Mouse (Mus musculus): Measurements from ENCODE around the gene Pipox.

The Pipox gene

DNA sequence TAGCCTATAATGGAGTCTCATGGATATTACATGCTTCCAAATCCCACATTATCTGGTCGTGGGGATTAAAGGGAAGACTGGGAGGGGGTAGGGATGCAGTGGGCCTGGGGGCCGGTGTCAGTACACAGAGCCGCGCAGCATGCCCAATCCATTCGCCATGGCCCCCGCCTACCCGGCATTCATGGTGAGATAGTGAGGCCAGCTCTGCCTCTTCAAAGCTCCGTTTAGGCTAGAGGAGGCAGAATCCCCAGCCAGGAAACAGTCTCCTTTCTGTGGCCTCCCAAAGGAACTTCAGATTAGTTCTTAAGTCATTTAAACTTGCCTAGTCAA lies 8.7 kb downstream of the Pipox start:
- no peak for ATAC-seq (ENCODE audit: insufficient number of reproducible peaks, low FRiP score, low TSS enrichment)

DNA sequence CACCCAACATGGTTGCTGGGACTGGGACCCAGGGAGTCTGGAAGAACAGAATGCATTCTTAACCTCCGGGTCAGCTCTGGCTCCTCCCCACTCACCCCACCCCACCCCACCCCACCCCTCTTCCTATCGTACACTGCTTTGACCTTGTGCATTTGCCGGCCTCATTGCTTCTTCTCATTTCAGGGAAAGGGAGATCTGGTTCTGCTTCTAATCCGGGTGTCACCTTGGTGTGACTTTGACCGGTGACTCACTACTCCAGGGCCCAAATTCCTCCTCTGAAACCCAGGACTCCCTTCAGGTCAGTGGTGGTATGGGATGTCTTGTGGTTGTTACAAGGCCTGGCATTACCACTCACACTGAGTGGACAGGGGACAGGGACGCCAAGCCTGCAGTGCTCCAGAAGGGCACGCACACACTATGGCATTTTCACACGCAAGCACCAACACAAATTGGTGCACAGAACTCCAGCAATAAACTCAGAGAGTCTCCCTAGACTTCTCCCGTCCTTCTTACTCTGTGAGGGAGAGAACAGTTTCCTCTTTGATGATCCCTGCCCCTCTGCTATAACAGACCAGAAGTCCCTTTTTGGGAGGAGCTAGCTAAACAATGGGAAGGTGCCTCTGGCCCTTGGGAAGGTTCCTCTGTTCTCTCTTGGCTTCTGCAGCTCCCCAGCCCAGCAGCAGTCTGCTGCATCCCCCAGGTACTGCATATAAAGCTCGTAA lies 9.2 kb downstream of the Pipox start:
- ATAC-seq (ENCODE audit: insufficient number of reproducible peaks, low FRiP score, low TSS enrichment) = no peak

DNA sequence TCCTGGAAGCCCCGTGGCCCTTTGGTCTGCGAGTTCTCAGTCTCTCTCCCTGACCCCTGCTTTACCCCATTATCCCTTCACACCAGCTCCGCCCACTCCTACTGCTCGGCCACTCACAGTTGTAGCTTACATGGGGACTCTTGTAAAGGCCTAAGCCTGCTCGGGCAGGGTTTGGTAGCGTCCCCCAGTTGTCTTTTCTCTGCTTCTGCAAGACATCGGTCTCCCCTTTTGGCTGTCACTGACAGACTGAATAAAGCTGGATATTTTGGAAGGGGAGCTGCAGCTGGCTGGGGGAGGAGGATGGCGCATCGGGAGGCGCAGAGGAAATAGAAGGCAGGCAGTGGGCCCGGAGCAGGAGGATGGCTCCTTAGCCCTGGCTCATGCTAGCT lies 17.1 kb downstream of the Pipox start:
- no peak for ATAC-seq (ENCODE audit: insufficient number of reproducible peaks, low FRiP score, low TSS enrichment)

DNA sequence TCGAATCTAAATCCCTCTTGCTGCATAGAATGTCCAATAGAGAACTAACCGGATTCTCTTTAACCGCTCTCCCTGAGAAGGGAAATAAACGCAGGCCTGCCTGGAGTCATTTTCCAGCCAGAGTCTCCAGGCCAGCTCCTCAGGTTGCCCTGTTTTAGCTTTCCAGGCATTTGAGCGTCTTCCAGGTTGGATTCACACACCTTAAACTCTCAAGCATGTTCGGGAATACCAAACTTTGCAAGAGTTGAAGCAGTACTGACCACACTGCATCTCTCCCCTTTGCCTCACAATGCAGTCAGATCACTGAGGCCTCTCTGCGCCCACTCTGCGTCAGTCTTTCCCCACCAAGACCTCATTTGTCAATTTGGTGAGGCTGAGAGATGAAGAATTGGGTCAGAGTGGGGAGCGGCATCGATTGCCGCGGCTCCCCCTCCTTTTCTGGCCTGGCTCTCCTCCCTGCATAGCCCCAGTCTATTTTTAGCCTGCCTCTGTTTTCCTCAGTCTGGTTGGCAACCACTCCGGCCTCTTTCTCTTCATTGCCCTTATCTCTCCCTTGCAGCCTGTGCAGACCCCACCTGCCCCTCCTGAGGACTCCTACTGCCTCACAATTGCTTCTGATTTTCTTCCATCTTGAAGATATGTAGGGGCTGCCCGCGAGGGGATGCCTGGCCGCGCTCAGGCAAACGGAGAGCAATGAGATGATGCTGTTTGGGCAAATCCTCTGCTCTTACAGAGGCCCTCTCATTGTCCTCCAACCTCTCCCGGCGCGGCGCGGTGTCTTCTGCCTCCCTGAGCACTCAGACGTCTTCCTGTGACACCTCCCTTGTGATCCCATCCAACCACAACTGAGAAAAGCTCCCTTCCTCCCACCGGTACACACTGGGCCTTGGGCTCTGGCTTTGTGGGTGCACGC lies 17.8 kb downstream of the Pipox start:
- ATAC-seq (ENCODE audit: insufficient number of reproducible peaks, low FRiP score, low TSS enrichment) = peak; percentile 62; the same call in 1 of the 2 replicates

DNA sequence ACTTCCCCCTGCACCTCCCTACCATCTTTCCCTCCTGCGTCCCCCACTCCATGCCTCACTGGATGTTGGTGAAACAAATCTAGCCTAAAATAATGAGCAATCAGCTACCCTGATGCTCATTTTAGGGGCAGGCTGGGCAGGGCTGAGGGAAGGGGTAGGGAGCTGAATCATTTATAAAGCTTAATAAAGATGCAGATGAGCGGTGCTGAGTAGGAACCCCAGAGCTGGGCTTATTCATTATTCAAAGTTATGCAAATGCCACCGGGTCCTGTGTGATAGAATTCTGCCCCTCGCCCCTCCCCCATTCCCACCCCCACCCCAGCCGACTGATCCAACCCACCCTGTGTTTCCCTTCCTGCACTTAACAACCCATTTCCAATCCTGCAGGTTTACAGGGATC lies 18.6 kb downstream of the Pipox start:
- ATAC-seq (ENCODE audit: insufficient number of reproducible peaks, low FRiP score, low TSS enrichment) = no peak

DNA sequence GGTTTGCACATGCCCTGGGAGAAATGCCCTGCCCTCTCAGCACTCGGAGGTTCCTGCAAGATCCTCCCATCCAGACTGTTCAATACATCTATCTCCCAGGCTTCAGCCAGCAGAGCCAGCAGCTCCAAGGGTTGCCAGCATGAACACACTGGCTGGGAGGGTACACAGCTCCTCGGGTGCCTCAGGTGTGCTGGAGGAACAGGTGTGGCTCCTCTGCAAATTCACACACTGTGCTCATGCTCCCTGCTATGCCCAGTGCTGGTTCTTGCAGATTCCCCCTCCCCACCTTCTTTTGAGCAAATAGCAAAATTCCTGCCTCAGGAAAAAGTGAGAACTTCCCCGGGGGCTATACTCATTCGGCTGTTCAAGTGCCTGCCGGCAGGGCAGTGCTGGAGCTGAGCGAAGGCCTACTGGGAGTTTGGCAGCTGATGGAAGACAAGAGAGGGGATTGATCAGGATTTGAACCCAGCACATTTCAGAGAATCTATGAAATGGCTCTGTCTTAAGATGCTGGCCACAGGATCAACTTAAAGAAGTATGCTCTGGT lies 19.1 kb downstream of the Pipox start:
- ATAC-seq (ENCODE audit: insufficient number of reproducible peaks, low FRiP score, low TSS enrichment) = no peak

DNA sequence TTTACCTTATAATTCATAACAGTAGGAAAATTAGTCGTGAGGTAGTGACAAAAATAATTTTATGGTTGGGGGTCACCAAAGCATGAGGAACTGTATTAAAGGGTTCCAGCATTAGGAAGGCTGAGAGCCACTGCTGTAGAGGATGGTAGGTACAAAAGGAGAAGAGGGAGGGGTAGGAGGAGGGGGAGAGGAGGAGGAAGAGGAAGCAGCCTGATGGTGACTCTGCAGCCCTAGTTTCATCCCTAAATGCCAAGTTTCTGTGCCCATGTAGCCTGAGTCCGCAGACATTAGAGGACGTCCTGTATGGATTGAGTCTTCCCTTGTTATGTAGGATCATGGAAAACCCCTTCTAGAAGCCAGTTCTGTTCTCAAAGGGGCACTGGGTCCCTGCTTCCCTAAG lies 20.8 kb downstream of the Pipox start:
- ATAC-seq (ENCODE audit: insufficient number of reproducible peaks, low FRiP score, low TSS enrichment) = no peak

DNA sequence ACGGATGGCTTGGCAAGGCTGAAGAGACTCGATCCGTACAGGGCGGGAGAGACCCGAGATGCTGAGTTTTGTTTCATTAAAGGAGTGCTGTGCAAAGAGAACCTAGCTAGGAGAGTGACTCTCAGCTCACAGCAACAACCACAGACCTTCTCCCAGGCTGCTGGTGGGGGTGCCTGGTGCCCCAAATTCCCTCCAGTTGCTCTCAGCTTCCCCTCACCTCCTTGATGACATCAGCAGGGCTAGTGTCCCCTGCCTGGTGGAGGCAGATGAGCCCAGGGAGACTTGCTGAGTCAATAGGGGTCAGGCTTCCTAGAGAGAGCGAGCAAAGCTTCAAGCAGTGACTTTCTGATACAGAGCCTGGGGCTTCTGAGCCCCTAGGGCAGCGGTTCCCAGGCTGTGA lies 21.2 kb downstream of the Pipox start:
- no peak for ATAC-seq (ENCODE audit: insufficient number of reproducible peaks, low FRiP score, low TSS enrichment)

DNA sequence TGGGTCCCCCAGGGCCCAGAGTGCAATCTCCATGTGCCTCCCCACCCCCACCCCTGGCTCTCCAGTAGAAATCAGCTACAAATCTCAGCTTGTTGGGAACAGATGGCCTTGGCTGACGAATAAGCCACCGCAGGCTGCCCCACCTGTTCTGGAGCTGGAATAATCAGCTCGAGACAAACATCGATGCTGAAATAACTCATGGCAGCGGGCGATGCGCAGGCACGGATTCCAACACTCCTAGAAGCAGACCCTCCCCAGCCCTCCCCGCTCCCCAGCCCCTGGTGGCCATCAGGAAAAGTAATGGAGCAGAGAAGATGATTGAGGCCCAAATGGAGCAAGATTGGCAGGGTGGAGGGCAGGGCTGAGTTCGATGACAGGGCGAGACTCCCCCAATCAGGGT lies 21.7 kb downstream of the Pipox start:
- no peak for ATAC-seq (ENCODE audit: insufficient number of reproducible peaks, low FRiP score, low TSS enrichment)

DNA sequence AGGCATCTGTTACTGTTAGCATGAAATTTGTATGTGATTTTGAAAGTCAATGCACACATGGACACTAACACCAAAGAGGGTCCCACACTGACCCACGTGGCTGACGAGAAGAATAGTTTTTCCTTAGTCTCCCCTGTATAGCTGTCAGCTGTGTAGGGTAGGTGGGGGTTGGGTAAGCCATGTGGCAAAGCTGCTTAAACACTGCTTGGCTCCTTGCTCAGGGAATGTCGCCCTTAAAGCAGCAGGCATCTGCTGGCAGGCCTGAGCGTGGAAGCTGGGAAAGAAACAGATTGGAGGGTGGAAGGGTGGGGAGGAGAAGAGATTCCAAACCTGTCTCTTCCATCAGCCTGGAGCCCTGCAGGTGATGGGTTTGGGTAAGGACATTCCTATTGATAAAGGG lies 22.5 kb downstream of the Pipox start:
- ATAC-seq (ENCODE audit: insufficient number of reproducible peaks, low FRiP score, low TSS enrichment) = peak; percentile 41; the same call in 1 of the 2 replicates

DNA sequence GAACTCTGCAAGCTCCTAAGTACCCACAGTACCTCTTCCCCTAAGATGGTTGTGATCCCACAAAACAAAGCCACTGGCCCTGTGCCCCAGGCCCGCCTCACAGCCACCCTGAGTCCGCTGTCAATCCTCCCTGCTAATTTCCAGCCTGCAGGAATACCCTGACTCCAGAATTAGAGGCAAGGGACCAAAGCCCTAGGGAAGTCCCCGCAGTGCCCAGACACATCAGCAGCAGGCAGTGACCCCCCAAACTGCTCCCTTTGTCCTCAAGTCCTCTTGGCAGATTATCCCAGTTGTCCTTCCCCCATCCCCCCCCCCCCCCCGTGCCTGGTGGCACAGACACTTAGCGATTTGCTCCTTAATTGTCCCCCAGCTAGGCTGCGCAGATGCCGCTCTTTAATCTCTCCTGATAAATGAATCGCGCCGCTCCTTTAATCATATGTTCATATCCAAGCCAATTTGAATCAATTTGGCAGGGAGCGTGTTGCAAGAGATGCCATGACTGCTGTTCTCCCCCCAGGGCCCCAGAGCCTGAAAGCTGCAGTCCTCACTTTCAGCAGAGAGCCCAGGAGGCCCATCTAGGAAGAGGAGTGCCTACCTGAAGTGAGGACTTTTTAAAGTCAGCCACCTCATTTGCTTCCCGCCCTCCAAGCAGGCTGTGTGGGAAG lies 26.3 kb downstream of the Pipox start:
- ATAC-seq (ENCODE audit: insufficient number of reproducible peaks, low FRiP score, low TSS enrichment) = no peak

DNA sequence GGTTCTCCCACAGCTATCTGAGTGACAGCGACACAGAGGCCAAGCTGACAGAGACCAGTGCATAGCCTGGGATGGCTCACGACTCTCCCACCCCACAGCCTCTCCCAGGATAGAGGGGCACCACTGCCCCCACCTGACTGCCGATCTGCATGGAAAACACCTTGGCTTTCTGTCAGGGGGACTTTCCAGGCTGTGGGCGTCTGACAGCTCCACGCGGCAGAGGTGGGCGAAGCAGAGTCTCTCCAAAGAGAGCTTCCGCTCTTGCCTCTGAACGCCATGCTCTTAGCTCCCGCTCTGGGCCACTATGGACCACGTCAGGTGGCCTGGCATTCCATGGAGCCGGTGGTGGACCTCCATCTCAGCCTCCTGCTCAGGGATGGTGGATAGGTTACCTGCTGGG lies 29.1 kb downstream of the Pipox start:
- no peak for ATAC-seq (ENCODE audit: insufficient number of reproducible peaks, low FRiP score, low TSS enrichment)

DNA sequence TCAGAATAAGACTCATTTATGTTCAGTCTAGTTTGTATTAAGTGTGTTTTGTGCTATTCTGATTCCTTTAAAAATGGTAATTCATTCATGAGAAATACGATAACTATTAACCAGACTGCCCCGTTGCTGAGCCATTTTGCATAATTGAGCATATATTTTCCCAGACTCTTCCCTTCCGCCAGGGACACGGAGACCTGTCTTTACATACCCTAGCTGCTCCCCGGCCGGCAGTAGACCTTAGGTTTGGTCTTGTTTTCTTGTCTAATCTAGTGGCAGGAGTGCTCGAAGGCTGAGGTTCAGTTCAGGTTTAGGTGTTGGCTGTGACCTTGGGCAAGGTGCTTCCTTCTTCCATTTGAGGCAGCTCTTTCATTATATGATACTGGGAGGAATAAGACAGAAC lies 31.0 kb downstream of the Pipox start:
- ATAC-seq (ENCODE audit: insufficient number of reproducible peaks, low FRiP score, low TSS enrichment) = no peak

DNA sequence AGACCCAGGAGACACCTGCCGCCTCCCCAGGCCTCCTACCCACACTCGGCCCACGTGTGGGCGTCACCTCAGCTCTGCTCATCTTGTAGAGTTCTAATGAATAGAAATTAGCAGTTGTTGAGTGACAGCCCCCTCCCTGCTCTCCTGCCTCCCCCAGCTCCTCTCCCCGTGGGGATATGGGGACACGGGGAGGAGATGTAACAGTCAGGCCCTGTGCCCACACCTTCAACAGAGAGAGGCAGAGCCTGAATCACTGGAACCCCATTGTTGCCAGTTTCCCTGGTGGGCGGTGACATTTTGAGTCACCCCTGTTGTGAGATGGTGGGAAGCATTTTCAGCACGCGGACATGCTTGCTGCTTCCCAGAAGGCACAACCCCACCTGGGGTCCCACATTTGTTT lies 32.9 kb downstream of the Pipox start:
- ATAC-seq (ENCODE audit: insufficient number of reproducible peaks, low FRiP score, low TSS enrichment) = no peak

DNA sequence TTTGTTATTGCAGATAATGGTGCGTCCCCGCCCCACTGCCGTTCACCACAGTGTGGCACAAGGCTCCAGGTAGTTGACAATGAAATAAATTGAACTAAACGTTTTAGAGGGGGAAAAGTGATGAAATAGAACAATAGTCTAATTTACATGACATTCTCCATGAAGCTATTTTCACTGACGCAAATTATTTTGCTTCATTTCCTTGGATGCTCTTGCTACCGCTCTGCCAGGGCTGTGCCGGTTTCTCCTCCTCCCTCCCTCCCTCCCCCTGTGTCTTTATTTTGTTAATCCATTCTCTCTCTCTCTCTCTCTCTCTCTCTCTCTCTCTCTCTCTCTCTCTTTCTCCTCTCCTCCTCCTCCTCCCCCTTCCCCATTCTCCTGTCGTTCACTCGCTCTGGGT lies 35.3 kb downstream of the Pipox start:
- ATAC-seq (ENCODE audit: insufficient number of reproducible peaks, low FRiP score, low TSS enrichment) = no peak

DNA sequence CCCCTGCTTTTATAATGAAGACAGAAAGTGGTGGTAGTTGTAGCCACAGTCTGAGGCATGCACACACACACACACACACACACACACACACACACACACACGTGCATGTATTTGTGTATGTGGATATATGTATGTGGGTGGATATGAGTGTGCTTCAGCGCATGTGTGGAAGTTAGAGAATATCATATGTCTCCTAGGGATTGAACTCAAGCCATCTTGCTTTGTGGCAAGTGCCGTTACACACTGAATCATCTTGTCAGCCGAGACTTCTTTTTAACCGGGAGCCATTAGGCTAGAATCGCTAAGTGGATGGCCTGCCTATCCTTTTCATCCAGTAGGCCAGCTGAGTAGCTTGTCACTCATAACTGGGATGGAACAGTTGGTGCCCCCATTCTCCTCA lies 36.8 kb downstream of the Pipox start:
- no peak for ATAC-seq (ENCODE audit: insufficient number of reproducible peaks, low FRiP score, low TSS enrichment)

DNA sequence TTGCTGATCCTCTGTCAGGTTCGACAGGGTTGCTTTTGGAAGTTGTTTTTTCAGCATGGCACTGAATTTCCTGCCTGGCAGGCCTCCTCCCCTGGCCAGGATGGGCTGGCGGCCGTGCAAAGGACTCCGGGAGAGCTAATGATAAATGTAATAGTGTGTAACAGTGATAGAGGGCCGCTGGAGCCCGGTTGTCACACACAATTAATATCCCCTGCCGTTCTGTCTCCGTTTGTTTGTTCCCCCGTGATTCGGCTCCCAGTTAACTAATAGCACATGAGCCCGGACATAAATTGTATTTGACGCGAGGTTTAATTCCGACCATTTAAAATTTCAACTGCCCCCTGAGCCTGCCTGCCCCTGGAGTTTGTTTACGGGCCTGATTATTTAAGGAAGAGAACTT lies 38.5 kb downstream of the Pipox start:
- no peak for ATAC-seq (ENCODE audit: insufficient number of reproducible peaks, low FRiP score, low TSS enrichment)

DNA sequence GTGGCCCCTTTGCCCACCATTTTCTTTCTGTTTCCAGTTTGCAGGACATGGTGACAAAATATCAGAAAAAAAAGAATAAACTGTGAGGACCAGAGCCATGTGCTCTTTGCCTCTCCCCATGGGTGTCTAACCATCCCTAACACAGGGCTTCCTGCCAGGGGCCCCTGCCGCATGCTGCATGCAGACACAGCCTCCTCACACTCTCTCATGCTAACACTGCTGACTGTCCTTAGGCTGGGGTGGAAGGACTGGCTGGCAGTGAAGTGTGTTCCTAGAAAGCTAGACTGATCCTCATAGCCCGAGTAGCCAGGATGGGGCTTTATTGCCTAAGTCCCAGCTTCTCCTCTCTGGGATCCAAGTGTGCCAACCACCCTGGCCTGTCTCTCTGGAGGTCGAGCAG lies 39.3 kb downstream of the Pipox start:
- ATAC-seq (ENCODE audit: insufficient number of reproducible peaks, low FRiP score, low TSS enrichment) = no peak

DNA sequence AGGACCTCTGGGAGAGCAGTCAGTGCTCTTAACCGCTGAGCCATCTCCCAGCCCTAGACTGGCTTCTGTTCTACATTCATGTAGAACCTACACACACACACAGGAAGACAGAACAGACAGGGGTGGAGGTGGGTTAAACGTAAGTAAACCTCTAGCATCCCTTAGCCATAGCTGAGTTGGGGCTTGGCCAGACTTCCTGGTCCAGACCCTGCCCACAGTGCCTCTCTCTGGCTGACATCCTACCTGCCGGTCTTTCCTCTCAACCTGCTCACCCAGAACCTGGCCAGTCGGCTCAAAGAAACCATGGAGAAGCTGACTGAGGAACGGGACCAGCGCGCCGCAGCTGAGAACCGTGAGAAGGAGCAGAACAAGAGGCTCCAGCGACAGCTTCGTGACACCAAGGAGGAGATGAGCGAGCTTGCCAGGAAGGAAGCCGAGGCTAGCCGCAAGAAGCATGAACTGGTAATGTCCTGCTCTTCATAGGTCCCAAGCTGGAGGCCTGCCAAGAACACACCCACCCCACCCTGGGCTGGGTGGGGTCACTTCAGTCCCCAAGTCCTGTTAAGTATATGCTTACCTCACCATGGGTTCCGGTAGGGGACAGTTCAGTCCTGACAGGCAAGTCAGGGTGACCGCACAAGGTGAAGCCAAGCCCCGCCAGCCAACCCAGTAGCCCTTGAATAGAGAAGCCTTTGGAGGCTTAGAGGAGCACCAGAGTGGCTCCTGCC lies 40.8 kb downstream of the Pipox start:
- ATAC-seq (ENCODE audit: insufficient number of reproducible peaks, low FRiP score, low TSS enrichment) = no peak

DNA sequence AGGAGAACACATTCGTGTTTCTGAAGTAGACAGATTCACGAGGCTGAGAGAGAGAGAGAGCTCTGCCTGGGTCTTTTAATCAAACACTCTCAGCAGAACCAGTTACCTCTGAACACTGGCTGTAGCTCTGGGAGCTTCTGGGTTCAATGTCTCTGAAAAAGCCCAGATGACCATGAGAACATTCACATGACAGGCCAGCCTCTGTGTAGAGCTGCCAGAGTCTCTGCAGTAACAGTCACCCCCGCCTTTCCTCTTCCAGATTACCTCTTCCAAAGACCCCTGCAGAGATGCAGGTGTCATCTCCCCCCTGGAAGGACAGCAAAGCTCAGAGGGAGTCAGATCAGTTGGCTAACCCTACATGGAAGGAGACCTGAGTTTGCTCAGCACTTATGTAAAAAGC lies 41.7 kb downstream of the Pipox start:
- ATAC-seq (ENCODE audit: insufficient number of reproducible peaks, low FRiP score, low TSS enrichment) = no peak
